Mouse (Mus musculus): ENCODE measurements around the gene Pcbd2. TPM values are rescaled to one million over a fixed set of nuclear protein-coding genes. Genes with fewer than 3 reads are reported as not detected.

Pcbd2 gene
- total RNA-seq, 4 experiments from 2014 or later, result 48.8 to 59.2 (median 53.4) TPM

DNA sequence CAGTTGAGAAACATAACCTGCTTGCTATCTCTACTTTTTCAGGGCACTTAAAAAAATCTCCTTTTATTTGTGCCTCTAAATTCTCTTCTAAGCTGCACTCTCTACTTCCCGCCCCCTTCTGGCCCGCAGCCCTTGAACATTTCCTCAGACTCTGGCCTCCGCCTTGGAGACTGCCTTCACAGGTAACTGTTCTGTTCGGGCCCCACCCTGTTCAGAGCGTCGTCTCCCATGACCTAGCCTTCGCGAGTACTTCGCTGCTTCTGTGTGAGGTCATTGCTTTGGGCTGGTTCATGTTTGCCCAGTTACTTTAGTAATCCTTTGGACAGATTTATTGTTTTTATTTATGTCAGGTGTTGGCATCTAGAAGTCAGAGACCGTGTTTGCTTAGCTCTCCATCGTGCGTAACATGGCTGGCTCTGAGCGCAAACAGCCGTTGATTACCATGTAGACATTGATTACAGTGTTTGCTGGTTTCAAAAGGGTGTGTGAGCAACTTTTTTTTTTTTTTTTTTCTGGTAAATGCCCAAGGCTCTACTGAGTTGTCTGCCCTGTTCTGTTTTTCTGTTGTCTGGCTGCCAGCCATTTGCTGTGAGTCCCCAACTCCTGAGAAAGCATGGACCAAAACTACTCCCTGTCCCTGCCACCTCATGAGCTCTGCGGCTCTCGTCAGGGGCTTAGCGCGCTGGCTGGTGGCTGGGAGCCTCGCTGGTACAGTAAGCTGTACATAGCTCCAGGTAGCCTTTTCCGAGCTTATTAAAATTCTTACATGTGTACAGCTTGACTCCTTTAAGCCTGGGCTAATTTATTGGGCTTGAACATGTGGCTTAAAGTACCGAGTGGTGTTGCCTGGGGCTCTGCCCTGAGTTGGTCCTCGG is 6.7 kb downstream of the Pcbd2 start:
- no peak for DNase-seq (ENCODE audit: low spot score)

DNA sequence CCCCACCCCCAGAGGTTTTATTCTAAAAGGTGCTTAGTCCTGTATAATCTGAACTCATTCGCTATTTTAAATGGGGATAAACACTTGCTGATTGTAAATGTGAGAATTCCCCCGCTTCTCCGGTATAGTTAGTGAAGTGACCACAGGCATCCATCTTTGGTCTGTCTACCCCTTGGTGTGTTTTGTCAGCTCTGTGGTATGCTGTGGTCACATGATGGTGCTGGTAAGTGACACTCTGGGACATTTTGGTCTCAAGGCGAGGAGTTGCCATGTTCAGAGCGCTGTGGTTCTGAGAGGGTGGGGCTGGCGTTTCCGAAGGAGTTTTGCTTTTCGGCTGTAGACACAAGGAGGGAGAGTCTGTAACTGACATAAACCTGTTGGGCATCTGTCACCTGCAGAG is 10.7 kb downstream of the Pcbd2 start:
- no peak for DNase-seq (ENCODE audit: low spot score)

DNA sequence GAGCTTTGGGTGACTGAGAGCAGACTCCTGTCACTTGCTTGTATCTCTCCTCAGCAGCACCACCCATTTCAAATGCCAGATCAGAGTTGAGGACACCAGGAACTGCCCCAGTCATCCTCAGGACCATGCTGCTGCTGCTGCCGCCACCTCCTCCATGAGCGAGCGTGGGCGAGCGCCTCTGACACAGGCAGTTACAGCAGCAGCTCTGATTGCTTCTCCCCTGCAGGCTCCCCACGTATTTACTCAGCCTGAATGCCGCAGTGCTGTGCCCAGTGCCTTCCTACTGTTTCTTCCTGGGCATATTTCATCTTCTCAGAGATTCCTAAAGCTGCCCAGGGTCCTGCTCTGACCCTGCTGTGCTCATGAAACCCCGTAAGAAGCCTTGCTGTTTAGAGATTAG is 15.1 kb downstream of the Pcbd2 start:
- DNase-seq (ENCODE audit: low spot score), result no peak

DNA sequence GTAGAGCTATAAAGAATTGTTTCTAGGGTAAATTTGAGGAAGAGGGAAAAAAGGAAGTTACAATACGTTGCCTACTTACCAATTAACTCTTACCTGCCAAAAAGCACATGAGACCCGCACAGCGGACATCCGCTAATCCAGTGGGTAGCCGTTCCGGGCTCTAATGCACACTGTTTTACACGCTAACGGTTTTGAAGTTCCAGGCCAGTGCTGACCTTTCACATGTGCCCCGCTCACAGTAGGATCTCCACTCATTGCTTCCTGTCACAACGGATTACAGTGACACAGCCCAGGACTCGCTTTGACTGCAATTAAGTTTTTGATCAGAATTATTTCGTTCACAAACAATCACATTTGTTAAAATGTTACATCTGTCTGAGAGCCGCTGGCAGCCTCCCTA is 27.2 kb downstream of the Pcbd2 start:
- no peak for DNase-seq (ENCODE audit: low spot score)

DNA sequence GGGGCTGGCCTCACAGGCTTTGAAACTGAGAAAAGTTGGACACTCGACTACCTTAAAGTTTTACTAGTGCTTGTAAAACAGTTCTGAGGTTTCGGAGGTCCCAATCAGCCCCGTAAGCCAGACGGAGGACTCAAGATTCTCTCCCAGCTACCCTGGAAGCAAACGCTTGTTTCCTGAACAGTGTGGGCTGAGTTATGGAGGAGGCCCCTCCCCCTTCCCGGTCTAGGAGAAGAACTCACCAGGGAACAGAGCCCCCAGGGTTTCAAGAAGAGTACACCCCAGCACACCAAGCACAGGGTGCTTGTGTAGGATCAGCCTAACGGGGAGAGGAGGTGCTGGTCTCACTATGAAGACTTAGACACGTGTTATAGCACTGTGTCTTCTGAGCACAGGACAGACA is 29.6 kb downstream of the Pcbd2 start:
- DNase-seq (ENCODE audit: low spot score), result no peak

DNA sequence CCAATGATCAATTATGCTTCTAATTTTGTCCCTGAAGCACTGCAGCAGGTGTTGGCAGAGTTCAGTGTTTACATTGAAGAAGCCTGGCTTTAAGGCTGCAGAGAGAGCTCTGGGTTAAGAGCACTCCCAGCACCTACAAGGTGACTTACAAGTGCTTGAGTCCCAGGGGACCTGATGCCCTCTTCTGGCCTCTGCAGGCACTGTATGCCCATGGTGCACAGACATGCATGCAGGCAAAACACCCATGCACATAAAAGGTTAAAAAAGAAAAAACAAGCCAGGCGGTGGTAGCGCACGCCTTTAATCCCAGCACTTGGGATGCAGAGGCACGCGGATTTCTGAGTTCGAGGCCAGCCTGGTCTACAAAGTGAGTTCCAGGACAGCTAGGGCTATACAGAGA is 30.5 kb downstream of the Pcbd2 start:
- DNase-seq (ENCODE audit: low spot score), result no peak

DNA sequence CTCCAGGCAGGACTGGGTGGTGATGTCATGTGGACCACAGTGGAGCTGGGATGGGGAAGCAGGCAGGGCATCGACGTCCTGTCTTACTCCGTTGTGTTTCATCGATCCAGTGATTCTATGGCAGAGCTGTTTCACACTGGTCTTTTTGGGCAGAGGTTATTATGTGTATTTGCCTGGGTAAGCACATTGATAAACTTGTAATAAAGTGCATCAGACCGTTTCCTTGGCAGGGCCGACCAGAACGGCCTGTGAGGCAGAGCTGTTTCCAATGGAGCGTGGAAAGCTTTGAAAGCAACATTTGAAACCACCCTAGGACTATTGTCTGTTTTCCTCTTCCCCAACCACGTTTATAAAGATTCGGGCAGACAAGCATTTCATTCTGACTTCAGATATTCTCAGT is 33.4 kb downstream of the Pcbd2 start:
- no peak for DNase-seq (ENCODE audit: low spot score)

DNA sequence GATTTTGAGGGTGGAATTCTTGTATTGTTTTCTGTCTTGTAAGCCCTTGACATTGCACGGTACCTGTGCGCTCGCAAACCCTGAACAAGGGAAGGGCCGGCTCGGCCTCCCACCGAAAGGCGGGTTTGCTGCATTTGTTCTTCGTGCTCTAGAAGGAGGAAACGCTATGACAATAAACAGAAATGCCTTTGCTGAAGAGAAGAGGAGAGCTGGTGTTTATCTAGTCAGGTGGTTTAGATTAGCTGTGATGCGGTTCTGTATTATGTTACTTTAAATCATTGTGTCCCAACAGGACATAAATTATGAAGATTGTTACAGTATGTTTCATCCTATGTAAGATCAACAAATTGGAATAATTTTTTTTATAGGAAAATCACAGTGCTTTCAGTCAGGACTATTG is 34.3 kb downstream of the Pcbd2 start:
- DNase-seq (ENCODE audit: low spot score), result no peak

DNA sequence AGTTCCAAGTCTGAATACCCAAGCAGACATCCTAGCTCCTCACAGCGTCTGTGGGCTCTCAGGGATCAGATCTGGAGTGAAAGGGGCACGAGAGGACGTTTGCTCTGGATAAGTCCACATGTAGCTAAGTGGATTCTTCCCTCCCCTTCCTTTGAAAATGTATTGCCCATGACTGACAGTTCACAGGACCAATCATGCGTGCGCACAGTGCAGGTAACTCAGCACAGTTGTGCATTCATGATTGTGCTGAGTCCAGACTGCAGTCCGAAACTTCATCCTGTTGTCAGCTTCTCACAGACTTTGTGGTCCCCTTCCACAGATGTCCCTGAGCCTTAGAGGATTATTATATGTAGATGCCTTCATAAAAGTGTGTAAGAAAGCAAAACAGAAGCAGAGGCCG is 47.2 kb downstream of the Pcbd2 start:
- DNase-seq (ENCODE audit: low spot score), result no peak

DNA sequence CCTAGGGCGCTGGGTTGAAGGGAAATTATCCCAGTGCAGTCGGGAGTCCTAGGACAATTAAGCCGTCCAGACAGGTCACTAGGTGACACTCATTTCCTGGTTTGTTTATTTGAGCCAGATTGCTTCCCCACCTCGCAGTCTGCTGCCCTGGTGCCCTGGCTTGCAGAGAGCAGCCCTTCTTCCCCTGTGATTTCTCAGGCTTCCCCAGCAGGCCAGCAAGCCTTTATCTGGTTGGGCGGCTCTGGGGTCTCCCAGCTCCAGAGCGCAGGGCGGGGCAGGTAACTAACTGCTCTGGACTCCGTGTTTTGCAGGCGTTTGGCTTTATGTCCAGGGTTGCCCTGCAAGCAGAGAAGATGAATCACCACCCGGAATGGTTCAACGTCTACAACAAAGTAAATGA is 47.9 kb downstream of the Pcbd2 start:
- no peak for DNase-seq (ENCODE audit: low spot score)

DNA sequence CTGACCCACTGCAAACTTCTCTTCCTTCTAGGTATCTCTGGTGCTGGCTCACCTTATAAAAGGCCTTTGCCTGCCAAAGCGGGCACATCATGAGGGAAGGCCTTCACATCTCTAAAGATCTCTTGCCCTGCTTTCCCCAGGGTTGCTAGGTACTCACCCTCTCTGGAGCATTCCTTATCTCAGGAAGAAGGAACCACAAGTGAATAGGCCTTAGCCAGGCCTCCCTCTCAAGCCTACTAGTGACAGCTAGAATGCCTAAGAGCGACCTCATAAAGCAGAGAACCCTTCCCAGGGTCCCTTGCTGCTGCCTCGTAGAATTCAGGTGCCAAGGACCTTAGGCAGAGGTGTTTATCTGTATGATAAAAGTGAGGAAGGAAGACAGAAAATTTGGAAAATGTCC is 57.1 kb downstream of the Pcbd2 start, which contains the start of gene Catsper3:
Gene Catsper3, plus strand, starts transcription at position 301 of the 400 bp plus-strand sequence.
- DNase-seq (ENCODE audit: low spot score), result no peak

DNA sequence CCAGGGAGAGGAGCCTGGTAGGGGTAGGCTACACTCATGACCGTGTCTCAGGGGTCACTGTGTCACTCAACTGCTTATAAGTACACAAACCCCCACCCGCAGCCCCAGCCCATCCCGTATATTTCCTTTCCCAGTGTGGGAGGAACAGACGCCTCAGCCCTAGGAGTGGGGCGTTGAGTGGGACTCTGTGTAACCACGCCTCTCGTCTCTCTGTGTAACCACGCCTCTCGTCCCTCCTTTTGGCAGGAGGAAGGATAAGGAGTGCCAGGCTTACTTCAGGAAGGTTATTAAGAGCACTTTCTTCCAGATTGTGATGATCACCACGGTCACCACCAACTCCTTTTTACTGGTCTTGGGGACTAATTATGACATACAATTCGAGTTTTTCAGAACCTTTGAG is 59.0 kb downstream of the Pcbd2 start:
- no peak for DNase-seq (ENCODE audit: low spot score)

DNA sequence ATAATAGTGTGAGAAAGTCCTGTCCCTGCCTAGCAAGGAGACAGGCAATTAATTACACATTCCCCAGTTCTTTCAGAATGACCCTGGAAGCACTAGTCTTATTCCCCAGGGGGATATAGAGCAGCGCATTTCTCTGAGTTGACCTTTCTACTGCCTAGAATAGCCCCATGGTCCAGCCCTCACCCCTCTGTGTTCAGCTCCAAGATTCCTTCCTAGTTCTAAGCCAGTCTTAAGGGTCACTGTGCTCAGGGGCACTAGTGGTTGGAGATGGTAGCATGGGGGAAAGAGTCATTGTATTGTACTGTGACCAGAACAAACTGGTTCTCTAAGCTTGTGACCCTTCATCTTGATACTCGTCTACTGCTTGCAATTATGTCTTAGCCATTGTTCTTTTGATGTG is 74.1 kb downstream of the Pcbd2 start:
- DNase-seq (ENCODE audit: low spot score), result no peak

DNA sequence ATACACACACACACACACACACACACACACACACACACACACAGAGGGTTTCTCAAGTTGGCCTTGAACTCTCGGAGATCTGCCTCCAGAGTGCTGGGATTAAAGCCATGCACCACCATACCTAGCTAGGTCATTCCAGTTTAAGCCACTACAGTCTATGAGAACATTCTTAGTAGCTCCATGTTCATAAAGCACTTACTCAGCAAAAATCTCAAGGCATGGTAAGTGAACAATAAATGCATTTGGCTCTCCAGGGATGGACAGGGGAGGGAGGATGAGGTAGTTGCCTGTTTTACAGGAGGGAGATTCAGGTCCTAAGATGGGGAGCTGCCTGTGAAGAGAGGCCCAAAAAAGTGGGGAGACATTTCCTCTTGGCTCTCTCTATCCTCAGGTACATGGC is 76.8 kb downstream of the Pcbd2 start:
- no peak for DNase-seq (ENCODE audit: low spot score)

DNA sequence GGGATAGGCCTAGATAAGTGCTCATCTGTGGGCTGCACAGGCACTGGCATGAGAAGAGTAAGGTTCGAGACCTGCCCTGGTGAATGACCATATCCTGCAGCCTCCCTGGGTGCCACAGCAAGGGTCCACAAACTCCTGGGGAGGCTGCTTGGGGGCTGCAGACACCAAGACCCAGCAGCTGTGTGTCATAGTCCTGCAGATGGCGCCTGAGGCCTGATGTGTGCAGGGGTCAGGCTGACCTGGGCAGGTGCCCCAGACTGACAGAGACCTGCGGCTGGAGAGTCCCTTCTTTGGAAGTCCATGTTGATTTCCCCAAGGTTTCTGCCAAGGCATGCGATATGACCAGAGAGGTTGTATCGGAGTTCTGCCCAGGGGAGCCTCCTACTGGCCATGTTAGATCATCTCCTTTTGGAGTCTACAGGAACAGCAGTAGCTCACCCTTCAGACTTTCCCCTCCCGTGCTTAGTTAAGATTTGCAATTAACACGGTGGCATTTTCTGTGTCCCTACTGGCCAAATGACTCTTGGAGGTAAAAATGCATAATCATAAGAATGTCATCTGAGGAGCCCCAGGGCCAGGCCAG is 82.0 kb downstream of the Pcbd2 start:
- DNase-seq (ENCODE audit: low spot score), result no peak

DNA sequence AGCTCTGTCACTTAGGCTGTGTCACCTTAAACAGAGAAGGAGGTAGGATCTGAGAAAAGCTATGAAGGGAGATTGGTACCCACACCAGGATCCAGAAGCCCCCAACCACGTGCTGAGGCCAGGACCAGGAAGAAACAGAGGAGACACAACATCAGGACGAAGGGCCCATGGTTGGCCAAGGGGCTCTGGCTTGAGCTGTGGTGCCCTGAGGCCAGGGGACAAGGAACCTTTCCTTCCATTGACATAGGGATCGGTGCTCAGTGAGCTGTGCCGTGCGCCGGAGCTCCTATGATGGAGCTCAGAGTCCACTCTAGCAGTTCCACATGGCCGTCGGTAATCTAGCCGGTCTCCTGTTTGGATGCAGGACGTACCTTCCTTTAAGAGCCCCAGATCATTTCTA is 82.5 kb downstream of the Pcbd2 start:
- DNase-seq (ENCODE audit: low spot score), result no peak

DNA sequence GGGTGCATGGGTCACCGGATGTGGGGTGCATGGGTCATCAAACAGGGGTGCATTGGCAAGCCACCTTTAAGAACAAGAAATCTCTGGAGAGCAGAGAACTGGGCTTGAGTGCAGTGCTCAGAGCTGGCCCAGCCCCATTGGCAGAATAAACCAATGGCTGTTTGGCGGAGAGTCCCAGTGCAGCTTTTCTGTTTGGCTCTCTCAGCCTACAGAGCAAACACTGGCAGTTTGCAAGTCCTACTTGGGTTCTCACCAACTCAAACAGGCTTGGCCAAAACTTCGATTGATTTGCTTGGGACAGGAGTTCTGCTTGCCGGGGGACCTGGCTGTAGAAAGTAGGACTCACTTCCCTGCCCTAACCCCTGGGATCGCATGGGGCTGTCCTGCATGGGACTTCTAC is 83.8 kb downstream of the Pcbd2 start:
- DNase-seq (ENCODE audit: low spot score), result no peak

DNA sequence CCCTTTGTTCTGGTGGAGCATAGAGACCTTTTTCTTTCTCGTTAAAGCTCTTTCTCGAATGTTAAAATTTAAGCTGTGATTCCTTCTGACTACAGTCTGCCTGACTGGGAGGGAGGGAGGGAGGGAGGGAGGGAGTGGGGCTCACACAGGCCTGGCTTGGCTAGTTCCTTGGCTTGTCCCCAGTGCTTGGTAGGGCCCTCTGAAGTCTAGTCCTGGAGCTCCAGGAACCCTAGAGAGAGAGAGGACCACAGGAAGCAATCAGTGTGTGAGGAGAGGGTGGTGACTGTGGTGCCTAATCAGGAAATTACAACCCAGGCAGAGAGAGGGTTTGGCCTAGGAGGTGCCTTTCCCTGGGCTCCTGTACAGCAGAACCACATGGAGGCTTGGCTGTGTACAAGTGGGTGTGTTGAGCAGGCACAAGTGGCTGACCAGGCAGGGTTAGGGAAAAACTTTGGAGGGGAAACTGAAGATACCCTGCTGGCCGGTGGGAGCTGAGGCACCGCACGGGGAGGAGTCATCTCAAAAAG is 86.4 kb downstream of the Pcbd2 start:
- DNase-seq (ENCODE audit: low spot score), result no peak

DNA sequence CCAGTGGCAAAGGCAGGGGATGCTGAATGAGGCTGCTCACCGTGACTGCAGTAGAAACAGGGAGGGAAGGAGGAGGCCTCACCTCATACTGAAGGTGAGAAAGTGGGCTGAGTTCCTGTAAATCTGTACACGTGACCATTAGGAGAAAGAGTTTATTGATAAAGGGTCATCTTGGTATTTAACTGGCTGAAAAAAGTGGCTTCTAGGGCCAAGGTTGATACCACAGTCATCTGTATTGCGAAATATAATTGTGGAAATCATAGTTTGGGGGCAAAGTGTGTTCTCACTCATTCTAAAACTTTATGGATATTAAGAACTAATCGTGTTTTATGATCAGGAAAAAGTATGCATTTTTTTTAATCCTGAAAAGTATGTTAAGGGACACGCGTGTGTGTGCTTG is 87.7 kb downstream of the Pcbd2 start:
- no peak for DNase-seq (ENCODE audit: low spot score)

DNA sequence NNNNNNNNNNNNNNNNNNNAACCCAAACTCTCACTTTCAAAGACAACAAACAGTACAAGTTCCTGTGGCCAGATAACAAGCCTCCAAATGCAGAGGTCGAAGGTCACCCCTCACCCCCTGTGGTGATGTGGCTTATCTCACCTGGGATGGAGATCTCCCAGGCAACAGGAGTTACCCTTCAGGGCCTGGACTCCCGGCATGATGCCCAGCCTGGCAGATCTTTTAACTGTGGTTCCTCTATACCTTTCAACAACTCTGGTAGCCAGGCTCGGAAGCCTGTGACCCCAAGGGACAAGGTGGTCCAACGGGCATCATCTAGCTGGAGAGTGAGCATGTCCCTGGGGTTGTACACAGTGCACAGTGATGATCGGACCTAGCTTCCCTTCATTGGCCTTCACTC is 95.3 kb downstream of the Pcbd2 start:
- no peak for DNase-seq (ENCODE audit: low spot score)

DNA sequence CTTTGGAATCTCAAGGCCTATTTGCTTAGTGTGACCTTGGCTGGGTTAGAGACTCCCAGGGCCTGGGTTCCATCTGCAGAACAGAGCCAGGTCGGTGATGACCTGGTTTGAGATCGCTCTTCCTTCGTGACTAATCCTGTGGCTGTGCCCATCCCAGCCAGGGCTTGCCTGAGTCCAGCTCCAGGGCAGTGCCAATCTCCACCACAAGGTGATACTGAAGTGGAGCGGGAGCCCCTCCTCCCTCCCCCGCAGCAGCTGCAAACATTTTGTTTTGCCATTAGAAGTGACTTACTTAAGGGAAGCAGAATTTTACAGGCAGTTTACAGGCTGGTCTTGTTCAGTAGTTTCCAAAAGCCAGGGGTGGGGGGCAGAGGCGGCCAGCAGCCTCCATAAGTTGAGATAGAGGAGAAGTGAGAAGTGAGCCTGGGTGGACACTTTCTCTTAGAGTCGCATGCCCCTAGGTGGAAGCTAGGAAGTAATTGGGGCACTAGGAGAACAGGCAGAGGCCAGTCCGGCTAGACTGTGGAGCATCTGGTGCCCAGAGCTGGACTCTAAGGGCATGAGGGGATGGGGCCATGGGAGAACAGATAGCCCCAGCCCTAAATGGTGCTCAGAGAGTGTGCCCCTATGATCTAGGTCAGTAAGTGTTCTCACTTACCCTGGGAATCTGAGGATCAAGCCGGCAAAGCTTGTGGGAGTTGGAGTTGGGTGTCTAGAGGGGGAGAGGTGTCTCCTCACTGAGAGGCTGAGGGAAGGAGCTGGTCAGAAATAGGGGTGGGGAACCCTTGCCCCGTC is 97.2 kb downstream of the Pcbd2 start:
- DNase-seq (ENCODE audit: low spot score), result no peak

DNA sequence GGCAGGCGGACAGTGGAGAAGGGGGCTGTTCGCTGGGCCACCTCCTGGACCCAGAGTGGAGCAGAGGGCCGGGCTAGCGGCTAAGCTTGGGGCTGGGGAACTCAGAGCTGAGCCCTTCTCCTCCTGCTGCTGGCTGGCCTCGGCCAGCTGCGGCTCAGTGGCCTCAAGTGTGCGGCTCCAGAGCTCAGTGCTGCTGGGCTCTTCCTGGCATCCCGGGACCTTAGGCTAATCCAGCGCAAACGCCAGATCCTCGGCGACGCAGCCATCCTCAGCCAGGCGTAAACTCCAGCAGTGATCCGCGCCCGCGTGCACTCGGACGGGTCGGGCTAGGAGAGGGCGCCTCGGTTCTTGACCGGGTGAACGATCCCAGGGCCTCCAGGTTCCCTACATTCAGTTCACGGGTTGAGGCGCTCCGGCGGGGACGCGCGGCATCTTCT is 98.1 kb downstream of the Pcbd2 start:
- no peak for DNase-seq (ENCODE audit: low spot score)

Data from heart, adult 8-10 months (tissue).